Mouse (Mus musculus) midbrain, embryonic 14.5 days (tissue): ENCODE measurements around the gene Hs3st1. TPM values are rescaled to one million over a fixed set of nuclear protein-coding genes. Genes with fewer than 3 reads are reported as not detected.

ENCODE experiments used
- ATAC-seq: fragments of 200-750 bp; cut with Nextera tagmentation; 2 replicates; pipeline ENCODE4 v1.8.0; 2017; ENCODE audit warnings: moderate number of reproducible peaks, moderate library complexity; ENCODE audit not compliant: low FRiP score, low TSS enrichment
- DNase-seq: peaks from one replicate; pipeline ENCODE4 v3.0.0-alpha.2; 2015
- H3K27ac ChIP-seq: fragments of 300-500 bp; sonication (generic); replicated peaks from 2 replicates; pipeline ENCODE4 v1.5.1; 2014; ENCODE audit warnings: mild to moderate bottlenecking, low read depth, low read length, moderate library complexity
- H3K27me3 ChIP-seq: fragments of 300-500 bp; sonication (generic); 2 replicates; pipeline ENCODE4 v1.6.1; 2014; ENCODE audit warnings: low read length, control low read depth, mixed read lengths; ENCODE audit not compliant: control insufficient read depth, insufficient read depth
- H3K36me3 ChIP-seq: fragments of 300-500 bp; sonication (generic); 2 replicates; pipeline ENCODE4 v1.6.1; 2014; ENCODE audit warnings: low read length, control low read depth; ENCODE audit not compliant: control insufficient read depth, insufficient read depth
- H3K4me1 ChIP-seq: fragments of 300-500 bp; sonication (generic); 2 replicates; pipeline ENCODE4 v1.6.1; 2014; ENCODE audit warnings: mild to moderate bottlenecking, antibody characterized with exemption, low read length, control low read depth; ENCODE audit not compliant: control insufficient read depth, insufficient read depth
- H3K4me2 ChIP-seq: fragments of 300-500 bp; sonication (generic); 2 replicates; pipeline ENCODE4 v1.6.1; 2014; ENCODE audit warnings: mild to moderate bottlenecking, low read length, moderate library complexity
- H3K4me3 ChIP-seq: fragments of 300-500 bp; sonication (generic); replicated peaks from 2 replicates; pipeline ENCODE4 v1.5.1; 2014; ENCODE audit warnings: low read depth, low read length
- H3K9ac ChIP-seq: fragments of 300-500 bp; sonication (generic); replicated peaks from 2 replicates; pipeline ENCODE4 v1.6.1; 2014; ENCODE audit warnings: mild to moderate bottlenecking, low read length, moderate library complexity
- H3K9me3 ChIP-seq: fragments of 300-500 bp; sonication (generic); 2 replicates; pipeline ENCODE4 v1.6.1; 2016; ENCODE audit warnings: low read length, control low read depth, mixed read lengths; ENCODE audit not compliant: control insufficient read depth
- WGBS: fragments of 180-500 bp; shearing (Covaris S2); extraction: QIAGEN DNeasy Blood & Tissue Kit; methylation state at CpG from one replicate; pipeline ENCODE4 v1.1.7; 2014; 5-methylcytosine and 5-hydroxymethylcytosine counted together
- polyA plus RNA-seq: library from polyadenylated mRNA; unstranded; fragments of >200 nt; fragmentation: Nextera tagmentation; extraction: Ambion mirVana; gene quantifications from 2 replicates; pipeline ENCODE4 v1.2.1, GENCODE M21; 2014

The Hs3st1 gene
- polyA plus RNA-seq, 1 experiment from 2014 or later: 25.4 TPM

- H3K4me2 ChIP-seq: no peak overlapping the region
- H3K9ac ChIP-seq: no peak overlapping the region
- H3K27ac ChIP-seq: no peak overlapping the region
- peaks cover 7% of the 10 kb centered on the region; the same call in 1 of the 2 replicates for H3K36me3 ChIP-seq
- ATAC-seq (no peak), DNase-seq (no peak)
- H3K4me3 ChIP-seq: no peak overlapping the region
- H3K4me1 ChIP-seq: no peaks in the 10 kb centered on the region
- no peaks in the 10 kb centered on the region for H3K9me3 ChIP-seq
- WGBS: 86% methylated on average over 2 of the region's 2 CpGs
- H3K27me3 ChIP-seq: no peaks in the 10 kb centered on the region
Observed at GRCm38 (mm10) chr5:39617354-39617977, 137.8 kb downstream of the Hs3st1 start.

DNA sequence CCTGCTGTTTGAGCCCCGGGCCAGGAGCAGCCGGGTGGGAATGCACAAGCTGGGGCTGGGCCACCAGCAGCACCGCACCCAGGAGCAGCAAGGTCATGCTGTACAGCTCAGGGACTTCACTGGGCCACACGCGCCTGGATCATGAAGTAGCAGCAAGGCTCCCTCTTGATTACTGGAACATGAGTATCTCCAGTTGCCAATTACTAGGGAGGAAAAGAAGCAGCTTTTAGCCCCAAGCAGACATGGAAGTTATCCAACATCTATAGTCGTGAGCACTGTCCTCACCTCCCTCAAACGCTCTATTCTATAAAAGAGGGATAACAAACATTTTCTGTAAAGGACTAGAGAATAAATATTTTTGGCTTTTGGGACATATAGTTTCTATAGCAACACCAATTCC is 140.1 kb downstream of the Hs3st1 start:
- Histone ChIP-seq H3K9ac (no peak overlapping the region), H3K4me1 (no peaks in the 10 kb centered on the region), H3K27me3 (no peaks in the 10 kb centered on the region), H3K27ac (no peak overlapping the region), H3K4me3 (no peak overlapping the region), H3K4me2 (no peak overlapping the region), H3K36me3 (peaks cover 7% of the 10 kb centered on the region; the same call in 1 of the 2 replicates), H3K9me3 (no peaks in the 10 kb centered on the region)
- ATAC-seq (no peak), DNase-seq (no peak)
- WGBS: 88% methylated on average over 7 of the region's 7 CpGs

DNA sequence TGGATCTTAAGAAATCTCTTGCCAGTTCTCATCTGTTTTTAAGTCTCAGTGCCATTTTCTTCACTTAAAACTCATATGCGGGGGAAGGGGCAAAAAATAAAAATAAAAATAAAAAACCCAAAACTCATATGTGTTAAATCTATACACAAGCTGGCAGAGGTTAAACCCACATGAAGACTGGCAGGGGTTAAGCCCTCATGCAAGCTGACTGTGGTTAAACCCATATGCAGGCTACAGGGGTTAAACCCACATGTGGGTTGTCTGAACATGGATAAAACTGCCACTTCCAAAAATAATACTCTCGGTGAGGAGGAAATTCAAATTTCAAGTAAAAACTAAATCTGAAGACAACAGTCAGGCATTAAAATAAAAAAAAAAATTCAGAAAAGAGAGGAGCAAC is 141.7 kb downstream of the Hs3st1 start:
- DNase-seq (no peak), ATAC-seq (no peak)
- Histone ChIP-seq H3K9me3 (no peaks in the 10 kb centered on the region), H3K9ac (no peak overlapping the region), H3K27ac (no peak overlapping the region), H3K36me3 (peaks cover 7% of the 10 kb centered on the region; the same call in 1 of the 2 replicates), H3K4me1 (no peaks in the 10 kb centered on the region), H3K4me2 (no peak overlapping the region), H3K4me3 (no peak overlapping the region), H3K27me3 (no peaks in the 10 kb centered on the region)
- WGBS: 96% methylated on average over 2 of the region's 2 CpGs

GRCm38 (mm10) chr5:39612240-39612639 is 143.0 kb downstream of the Hs3st1 start:
- Histone ChIP-seq H3K4me1 (no peaks in the 10 kb centered on the region), H3K4me3 (no peak overlapping the region), H3K4me2 (no peak overlapping the region), H3K9ac (no peak overlapping the region), H3K27ac (no peak overlapping the region), H3K27me3 (no peaks in the 10 kb centered on the region), H3K36me3 (peaks cover 7% of the 10 kb centered on the region; the same call in 1 of the 2 replicates), H3K9me3 (no peaks in the 10 kb centered on the region)
- DNase-seq (no peak), ATAC-seq (no peak)
- 88% methylated on average over 2 of the region's 2 CpGs for WGBS

DNA sequence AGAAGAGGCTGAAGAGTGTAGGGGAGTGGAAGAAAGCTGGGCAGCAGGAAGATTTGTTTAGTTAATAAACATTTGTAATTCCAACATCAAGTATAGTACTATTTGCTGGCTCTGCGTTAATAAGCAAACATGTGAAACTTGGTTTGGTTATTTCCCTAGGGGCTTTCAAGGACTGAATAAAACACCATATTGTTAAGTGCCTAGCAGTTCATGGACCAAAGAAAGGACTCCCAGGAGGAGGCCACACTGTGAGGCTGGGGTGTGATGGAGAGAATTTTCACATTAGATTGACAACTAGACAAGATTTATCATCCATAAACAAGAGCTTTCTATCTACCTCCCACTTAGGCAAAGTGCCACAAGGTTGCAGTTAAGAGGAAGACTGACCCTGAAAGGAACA is 147.0 kb downstream of the Hs3st1 start:
- DNase-seq (no peak), ATAC-seq (no peak)
- H3K9ac ChIP-seq: no peak overlapping the region
- H3K4me1 ChIP-seq: no peaks in the 10 kb centered on the region
- H3K27ac ChIP-seq: no peak overlapping the region
- WGBS: 83% methylated on average over 1 of the region's 1 CpGs
- H3K27me3 ChIP-seq: no peaks in the 10 kb centered on the region
- H3K9me3 ChIP-seq: no peaks in the 10 kb centered on the region
- H3K4me2 ChIP-seq: no peak overlapping the region
- no peak overlapping the region for H3K4me3 ChIP-seq
- no peaks in the 10 kb centered on the region for H3K36me3 ChIP-seq

DNA sequence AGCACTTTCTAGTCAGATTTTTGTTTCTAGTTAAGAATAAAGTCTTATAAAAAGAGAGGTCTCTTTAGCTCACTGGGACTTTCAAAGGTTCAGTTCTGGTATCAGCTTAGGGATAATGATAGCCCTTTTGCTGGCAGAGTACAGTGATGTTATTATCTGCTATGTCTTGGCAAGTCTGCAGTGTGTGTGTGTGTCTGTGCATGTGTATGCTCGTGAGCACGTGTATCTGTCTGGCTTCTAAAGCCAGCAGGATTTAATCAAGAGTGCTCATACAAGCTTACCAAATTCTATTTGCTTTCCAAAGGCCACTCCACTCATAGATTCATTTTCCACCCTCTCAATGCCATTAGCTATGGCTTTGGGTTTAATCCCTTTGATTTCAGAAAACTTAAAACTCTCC is 160.5 kb downstream of the Hs3st1 start:
- no peak for DNase-seq

More for the DNA sequence above, 160.5 kb downstream of the Hs3st1 start:
- Histone ChIP-seq H3K4me1 (no peaks in the 10 kb centered on the region), H3K36me3 (no peaks in the 10 kb centered on the region), H3K4me3 (no peak overlapping the region), H3K27ac (no peak overlapping the region), H3K4me2 (no peak overlapping the region), H3K27me3 (no peaks in the 10 kb centered on the region), H3K9me3 (no peaks in the 10 kb centered on the region), H3K9ac (no peak overlapping the region)
- 54% methylated on average over 2 of the region's 2 CpGs for WGBS
- ATAC-seq: no peak
